Mouse (Mus musculus) thymus, adult 2 months (tissue): ENCODE results near the gene Senp2. TPM values are rescaled to one million over a fixed set of nuclear protein-coding genes. Genes with fewer than 3 reads are reported as not detected.
"Not testable (repeated sequence)": the region's sequence is repeated elsewhere in the genome, so short reads cannot be mapped to it uniquely, and the experiment has no call there.

Experiments used
- DNase-seq: peaks from one replicate; pipeline ENCODE4 v3.0.0; 2021
- H3K27ac ChIP-seq: fragments of 200-500 bp; 2 replicates; pipeline ENCODE4 v1.5.1; 2012; ENCODE audit warnings: low read length, control low read depth; ENCODE audit not compliant: control insufficient read depth, insufficient read depth
- H3K27me3 ChIP-seq: fragments of 200-500 bp; 2 replicates; pipeline ENCODE4 v1.6.1; 2012; ENCODE audit warnings: mild to moderate bottlenecking, low read length, moderate library complexity, mixed read lengths; ENCODE audit not compliant: control insufficient read depth, insufficient read depth
- H3K36me3 ChIP-seq: fragments of 200-500 bp; 2 replicates; pipeline ENCODE4 v1.6.1; 2012; ENCODE audit warnings: mild to moderate bottlenecking, low read length, moderate library complexity; ENCODE audit not compliant: control insufficient read depth, insufficient read depth
- H3K4me1 ChIP-seq: fragments of 200-500 bp; replicated peaks from 2 replicates; pipeline ENCODE4 v1.6.1; 2012; ENCODE audit warnings: low read length; ENCODE audit not compliant: control insufficient read depth, insufficient read depth
- H3K4me3 ChIP-seq: fragments of 200-500 bp; 2 replicates; pipeline ENCODE4 v1.5.1; 2012; ENCODE audit warnings: mild to moderate bottlenecking, low read length, control low read depth, moderate library complexity; ENCODE audit not compliant: control insufficient read depth, insufficient read depth
- CTCF ChIP-seq: fragments of 200-500 bp; IDR thresholded peaks from 2 replicates; pipeline ENCODE4 v1.5.1; 2012; ENCODE audit warnings: mild to moderate bottlenecking, control low read depth, low read length, moderate library complexity, borderline replicate concordance; ENCODE audit not compliant: control insufficient read depth, poor library complexity, insufficient read depth; ENCODE audit errors: extremely low read depth
- POLR2A ChIP-seq: fragments of 200-500 bp; IDR thresholded peaks from 2 replicates; pipeline ENCODE4 v1.6.1; 2012; ENCODE audit warnings: mild to moderate bottlenecking, low read length, control low read depth, moderate library complexity; ENCODE audit not compliant: control insufficient read depth, poor library complexity, insufficient read depth; ENCODE audit errors: extremely low read depth
- WGBS: fragments of 180-500 bp; shearing (Covaris S2); methylation state at CpG from one replicate; pipeline ENCODE4 v1.1.7; 2018; 5-methylcytosine and 5-hydroxymethylcytosine counted together
- polyA plus RNA-seq: library from polyadenylated mRNA; depleted of rRNA; stranded (reverse); fragments of >200 nt; gene quantifications from 2 replicates; pipeline ENCODE4 v1.2.3, GENCODE M21; 2012

Senp2 gene
- polyA plus RNA-seq, 1 experiment, result 21.6 TPM

- H3K27ac ChIP-seq, result no peak overlapping the region
- DNase-seq, result no peak
- H3K27me3 ChIP-seq, result no peaks in the 10 kb centered on the region
- no peaks in the 10 kb centered on the region for H3K4me1 ChIP-seq
- TF ChIP-seq POLR2A (no peak), CTCF (no peak)
- no peak overlapping the region for H3K4me3 ChIP-seq
- H3K36me3 ChIP-seq, result no peaks in the 10 kb centered on the region
- 96% methylated on average over 9 of the region's 9 CpGs for WGBS
Observed at GRCm38 (mm10) chr16:21983146-21983545, 26.1 kb upstream of the Senp2 start.

- WGBS, result 98% methylated on average over 4 of the region's 4 CpGs
- Histone ChIP-seq H3K27me3 (no peaks in the 10 kb centered on the region), H3K27ac (no peak overlapping the region), H3K36me3 (no peaks in the 10 kb centered on the region), H3K4me1 (no peaks in the 10 kb centered on the region), H3K4me3 (no peak overlapping the region)
- no peak for TF ChIP-seq POLR2A
- no peak for TF ChIP-seq CTCF
- DNase-seq, result no peak
Observed at GRCm38 (mm10) chr16:21983581-21983980, 25.7 kb upstream of the Senp2 start.

GRCm38 (mm10) chr16:21984091-21984490, 25.2 kb upstream of the Senp2 start:
- Histone ChIP-seq H3K36me3 (no peaks in the 10 kb centered on the region), H3K27ac (no peak overlapping the region), H3K4me3 (no peak overlapping the region), H3K4me1 (no peaks in the 10 kb centered on the region), H3K27me3 (no peaks in the 10 kb centered on the region)
- WGBS, result 93% methylated on average over 12 of the region's 12 CpGs
- TF ChIP-seq POLR2A (no peak), CTCF (no peak)
- DNase-seq, result no peak

- 83% methylated on average over 3 of the region's 3 CpGs for WGBS
- no peak overlapping the region for H3K4me3 ChIP-seq
- no peaks in the 10 kb centered on the region for H3K36me3 ChIP-seq
- no peak for DNase-seq
- H3K27ac ChIP-seq, result no peak overlapping the region
- H3K4me1 ChIP-seq, result no peaks in the 10 kb centered on the region
- no peak for TF ChIP-seq CTCF
- no peak for TF ChIP-seq POLR2A
- H3K27me3 ChIP-seq, result no peaks in the 10 kb centered on the region
Observed at GRCm38 (mm10) chr16:21986191-21986590, 23.1 kb upstream of the Senp2 start.

GRCm38 (mm10) chr16:21987956-21988355, 21.3 kb upstream of the Senp2 start:
- Histone ChIP-seq H3K27me3 (no peaks in the 10 kb centered on the region), H3K36me3 (no peaks in the 10 kb centered on the region), H3K4me3 (no peak overlapping the region), H3K27ac (no peak overlapping the region), H3K4me1 (no peaks in the 10 kb centered on the region)
- 92% methylated on average over 5 of the region's 5 CpGs for WGBS
- no peak for TF ChIP-seq POLR2A
- no peak for TF ChIP-seq CTCF
- no peak for DNase-seq

- H3K27ac ChIP-seq, H3K27me3 ChIP-seq, H3K4me1 ChIP-seq, H3K4me3 ChIP-seq, DNase-seq, H3K36me3 ChIP-seq: not testable (repeated sequence)
Observed at GRCm38 (mm10) chr16:21990893-21991292, 18.4 kb upstream of the Senp2 start.

- Histone ChIP-seq H3K36me3 (no peaks in the 10 kb centered on the region), H3K4me3 (no peak overlapping the region), H3K27ac (no peak overlapping the region), H3K27me3 (no peaks in the 10 kb centered on the region; the same call in 1 of the 2 replicates), H3K4me1 (peaks cover 3% of the 10 kb centered on the region; the same call in 1 of the 2 replicates)
- DNase-seq, result no peak
- no peak for TF ChIP-seq CTCF
- 96% methylated on average over 2 of the region's 2 CpGs for WGBS
Observed at GRCm38 (mm10) chr16:21991774-21992173, 17.5 kb upstream of the Senp2 start.

- Histone ChIP-seq H3K36me3 (no peaks in the 10 kb centered on the region), H3K4me1 (peaks cover 3% of the 10 kb centered on the region; the same call in 1 of the 2 replicates), H3K27me3 (no peaks in the 10 kb centered on the region; the same call in 1 of the 2 replicates), H3K27ac (no peak within 1 kb of the TSS), H3K4me3 (peak within 1 kb of the TSS; percentile 24; the same call in 1 of the 2 replicates)
- peak; percentile 7 for DNase-seq
- TF ChIP-seq POLR2A (no peak), CTCF (no peak)
- 27% methylated on average over 16 of the region's 16 CpGs for WGBS
Observed at GRCm38 (mm10) chr16:21995304-21995703, 14.0 kb upstream of the Senp2 start, which contains the start of gene Liph. Liph (minus strand) TSS chr16:21995663.
